Mouse (Mus musculus) ES-E14 (cell line): Measurements from ENCODE around the gene Wdr83. TPM values are rescaled to one million over a fixed set of nuclear protein-coding genes. Genes with fewer than 3 reads are reported as not detected.
A peak's percentile ranks its signal among the peaks of the same experiment; 100 is the strongest.

ENCODE experiments used
- DNase-seq: peaks from one replicate; pipeline ENCODE4 v3.0.0-alpha.2; 2013; ENCODE audit warnings: low read depth, low spot score
- H3K27ac ChIP-seq: 2 replicates; pipeline ENCODE4 v1.5.1; 2012; ENCODE audit warnings: low read depth, mild to moderate bottlenecking, low read length, moderate library complexity, mixed read lengths; ENCODE audit not compliant: poor library complexity, insufficient read depth, severe bottlenecking
- H3K36me3 ChIP-seq: 2 replicates; pipeline ENCODE4 v1.6.1; 2012; ENCODE audit warnings: mild to moderate bottlenecking, low read length, moderate library complexity, mixed read lengths; ENCODE audit not compliant: control insufficient read depth, poor library complexity, insufficient read depth, severe bottlenecking
- H3K4me1 ChIP-seq, 2 experiments: fragments of 150-350 bp in 1 of 2; sonication (generic) in 1 of 2; 2 replicates each; pipeline ENCODE4 v1.6.1; 2012; ENCODE audit warnings: low read length in 2 of 2, mild to moderate bottlenecking in 1 of 2, mixed read lengths in 1 of 2; ENCODE audit not compliant: control insufficient read depth in 2 of 2, insufficient read depth in 2 of 2, poor library complexity in 1 of 2
- H3K4me3 ChIP-seq, 2 experiments: fragments of 150-350 bp in 1 of 2; sonication (generic) in 1 of 2; 2 replicates each; pipeline ENCODE4 v1.5.1; 2012; ENCODE audit warnings: low read length in 2 of 2, low read depth in 1 of 2, mild to moderate bottlenecking in 1 of 2, mixed read lengths in 1 of 2; ENCODE audit not compliant: insufficient read depth in 1 of 2, poor library complexity in 1 of 2, severe bottlenecking in 1 of 2
- H3K9ac ChIP-seq: 2 replicates; pipeline ENCODE4 v1.6.1; 2012; ENCODE audit warnings: low read depth, mild to moderate bottlenecking, low read length, mixed read lengths; ENCODE audit not compliant: poor library complexity, insufficient read depth, severe bottlenecking
- H3K9me3 ChIP-seq: fragments of 150-350 bp; sonication (generic); 2 replicates; pipeline ENCODE4 v1.6.1; 2012; ENCODE audit warnings: low read depth, mild to moderate bottlenecking, low read length; ENCODE audit not compliant: control insufficient read depth, insufficient read depth
- CHD2 ChIP-seq: IDR thresholded peaks from 2 replicates; pipeline ENCODE4 v1.6.1; 2014; ENCODE audit warnings: mild to moderate bottlenecking, low read depth, low read length, inconsistent platforms
- HCFC1 ChIP-seq: IDR thresholded peaks from 2 replicates; pipeline ENCODE4 v1.6.1; 2012; ENCODE audit warnings: low read length, inconsistent platforms, borderline replicate concordance; ENCODE audit not compliant: insufficient read depth
- MAFK ChIP-seq: IDR thresholded peaks from 2 replicates; pipeline ENCODE4 v1.6.1; 2014; ENCODE audit warnings: mild to moderate bottlenecking, low read depth, low read length, inconsistent platforms; ENCODE audit not compliant: insufficient read depth
- ZC3H11A ChIP-seq: IDR thresholded peaks from 2 replicates; pipeline ENCODE4 v1.6.1; 2012; ENCODE audit warnings: low read depth, mild to moderate bottlenecking, inconsistent platforms, low read length, borderline replicate concordance
- ZNF384 ChIP-seq: IDR thresholded peaks from 2 replicates; pipeline ENCODE4 v1.6.1; 2012; ENCODE audit warnings: low read depth, low read length, inconsistent platforms
- in situ Hi-C, 2 experiments: fragments of 600-800 bp; cut with MboI; formaldehyde crosslinking; loops; one replicate each; pipeline ENCODE4 v1.15.1; 2025; ENCODE audit warnings: low sequenced_read_pairs in 2 of 2, inconsistent platforms in 1 of 2; ENCODE audit not compliant: unreplicated experiment in 2 of 2
- total RNA-seq: library from RNA; depleted of rRNA; stranded (reverse); fragments of 300-350 nt; gene quantifications from 2 replicates; pipeline ENCODE4 v1.2.3, GENCODE M21; 2012

The Wdr83 gene
- total RNA-seq, 1 experiment: 26.4 TPM

DNA sequence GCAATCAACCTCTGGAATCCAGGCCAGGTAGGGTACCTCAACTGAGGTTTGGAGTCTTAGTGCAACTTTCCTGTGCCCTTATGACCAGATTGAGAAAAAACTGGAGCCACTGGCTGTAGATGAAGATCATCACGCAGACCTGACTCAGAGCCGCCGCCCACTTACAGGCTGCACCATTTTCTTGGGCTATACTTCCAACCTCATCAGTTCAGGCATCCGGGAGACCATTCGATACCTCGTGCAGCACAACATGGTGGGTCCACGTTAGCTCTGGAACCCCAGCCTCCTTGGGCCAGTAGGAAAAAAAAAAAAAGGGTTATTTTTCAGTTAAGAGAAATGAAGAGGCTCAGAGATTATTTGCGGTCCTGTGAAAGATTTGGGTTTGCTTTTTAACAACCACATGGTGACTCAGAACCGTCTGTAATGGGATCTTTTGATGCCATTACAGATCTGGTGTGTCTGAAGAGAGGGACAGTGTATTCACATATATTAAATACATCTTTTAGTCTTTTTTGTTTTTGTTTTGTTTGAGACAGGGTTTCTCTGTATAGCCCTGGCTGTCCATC lies 8.7 kb downstream of the Wdr83 start:
- no peaks in the 10 kb centered on the region for H3K9me3 ChIP-seq
- no peak for TF ChIP-seq HCFC1
- no peak for TF ChIP-seq ZNF384
- no peak for TF ChIP-seq CHD2
- H3K36me3 ChIP-seq: peaks cover 39% of the 10 kb centered on the region
- peak overlapping the region; percentile 90 for H3K9ac ChIP-seq
- H3K27ac ChIP-seq: peak overlapping the region; percentile 84
- H3K4me3 ChIP-seq: peak overlapping the region; percentile 73 to 96
- H3K4me1 ChIP-seq: peaks cover 0 to 11% of the 10 kb centered on the region in 2 experiments; a peak in 1 of 4 replicates
- no peak for DNase-seq
- in situ Hi-C loops: no loop called here

DNA sequence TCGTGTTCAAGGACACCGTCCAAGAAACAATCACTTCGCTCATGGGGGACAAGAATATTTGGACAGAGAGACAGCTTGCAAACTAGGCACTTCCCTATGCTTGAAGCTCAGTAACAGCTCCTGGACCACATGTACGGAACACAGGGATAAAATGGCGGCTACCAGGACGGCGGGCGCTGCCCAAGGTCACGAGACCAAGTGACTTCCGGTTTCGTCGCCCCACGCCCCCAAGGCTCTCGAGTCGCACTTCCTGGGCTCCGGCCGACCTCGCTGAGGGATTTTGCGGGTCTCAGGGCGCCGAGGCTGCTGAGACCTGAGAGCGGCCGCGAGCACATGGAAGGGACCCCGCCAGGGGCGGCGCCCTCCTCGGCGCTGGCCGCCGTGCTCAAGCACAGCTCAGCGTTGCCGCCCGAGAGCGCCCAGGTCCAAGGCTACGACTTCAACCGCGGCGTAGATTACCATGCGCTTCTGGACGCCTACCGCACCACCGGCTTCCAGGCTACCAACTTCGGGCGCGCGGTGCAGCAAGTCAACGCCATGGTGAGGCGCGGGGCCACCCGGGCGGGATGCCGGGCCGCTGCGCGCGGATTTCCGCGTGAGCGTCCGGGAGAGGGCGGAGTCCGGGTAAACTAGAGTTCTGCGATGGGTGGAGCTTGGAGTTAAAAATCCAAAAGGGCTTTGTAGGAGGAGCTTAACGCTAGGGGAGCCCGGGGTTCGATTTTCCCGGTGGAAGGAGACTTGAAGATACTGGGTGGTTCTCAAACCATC lies 9.4 kb downstream of the Wdr83 start, which contains the start of gene Dhps:
Gene Dhps (plus strand): TSS at position 244 of the 768 bp plus-strand sequence.
- H3K27ac ChIP-seq: peak within 1 kb of the TSS; percentile 86
- peak within 1 kb of the TSS; percentile 90 for H3K9ac ChIP-seq
- H3K4me1 ChIP-seq: peaks cover 0 to 11% of the 10 kb centered on the region in 2 experiments; a peak in 1 of 4 replicates
- peak within 1 kb of the TSS; percentile 73 to 96 for H3K4me3 ChIP-seq
- no peaks in the 10 kb centered on the region for H3K9me3 ChIP-seq
- peak; percentile 87 for DNase-seq
- peaks cover 39% of the 10 kb centered on the region for H3K36me3 ChIP-seq
- in situ Hi-C loops: no loop called here
- TF ChIP-seq MAFK (no peak), HCFC1 (peak; percentile 71; the same call in 1 of the 2 replicates), ZNF384 (peak; percentile 85; the same call in 1 of the 2 replicates), CHD2 (no peak; the same call in 1 of the 2 replicates), ZC3H11A (no peak)

DNA sequence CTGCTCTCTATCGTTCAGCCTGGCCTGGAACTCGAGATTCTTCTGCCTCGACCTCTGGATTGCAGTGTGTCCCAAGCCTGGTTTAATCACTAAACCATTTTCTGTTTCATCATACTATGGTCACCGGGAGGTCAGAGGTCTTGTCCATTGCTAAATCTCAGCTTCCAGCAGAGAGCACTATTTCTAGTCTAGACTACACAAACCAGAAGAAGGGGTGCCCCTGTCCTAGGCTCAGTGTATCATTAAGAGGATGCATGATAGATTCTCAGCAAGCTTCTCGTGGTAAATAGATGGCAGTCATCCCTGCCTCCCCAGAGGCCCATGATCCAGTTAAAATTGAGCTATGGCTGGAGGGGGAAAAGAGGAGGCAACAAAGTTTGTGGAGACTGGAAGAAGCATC lies 10.1 kb downstream of the Wdr83 start:
- Histone ChIP-seq H3K27ac (peak overlapping the region; percentile 86; the same call in 1 of the 2 replicates), H3K36me3 (peaks cover 42% of the 10 kb centered on the region), H3K4me1 (peaks cover 0 to 11% of the 10 kb centered on the region in 2 experiments; a peak in 1 of 4 replicates), H3K9me3 (no peaks in the 10 kb centered on the region), H3K4me3 (peak overlapping the region; percentile 73 to 96), H3K9ac (peak overlapping the region; percentile 90)
- DNase-seq: no peak
- in situ Hi-C loops: no loop called here
- no peak for TF ChIP-seq ZC3H11A
- no peak for TF ChIP-seq HCFC1
- no peak for TF ChIP-seq ZNF384
- no peak for TF ChIP-seq MAFK
- TF ChIP-seq CHD2: no peak

DNA sequence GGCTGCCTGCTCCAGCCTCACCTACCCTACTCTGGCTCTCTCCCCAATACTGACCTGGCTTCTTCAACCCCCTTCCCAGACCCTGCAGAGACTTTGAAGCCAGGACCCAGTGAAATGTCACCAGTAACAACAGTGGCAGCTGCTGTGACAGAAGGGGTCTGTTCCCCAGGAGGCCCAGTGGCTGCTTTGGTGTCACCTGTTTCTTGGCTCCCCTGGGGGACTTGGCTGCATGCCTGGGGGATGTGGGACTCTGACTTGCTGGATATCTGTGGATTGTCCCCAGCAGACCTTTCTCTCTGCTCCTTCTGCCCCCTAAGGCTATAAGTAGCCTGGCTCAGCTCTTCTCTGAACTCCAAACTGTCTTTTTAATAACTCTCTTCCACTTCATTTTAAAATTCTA lies 13.1 kb downstream of the Wdr83 start, which contains the start of gene Gm5741:
Gene Gm5741 (minus strand): TSS at position 1 of the 400 bp plus-strand sequence.
- Histone ChIP-seq H3K4me3 (no peak within 1 kb of the TSS), H3K4me1 (peaks cover 0 to 3% of the 10 kb centered on the region in 2 experiments; a peak in 1 of 4 replicates), H3K36me3 (peaks cover 17% of the 10 kb centered on the region), H3K9ac (no peak within 1 kb of the TSS), H3K27ac (no peak within 1 kb of the TSS), H3K9me3 (no peaks in the 10 kb centered on the region)
- in situ Hi-C loops: no loop called here
- no peak for DNase-seq
- TF ChIP-seq ZC3H11A: no peak
- TF ChIP-seq HCFC1: no peak
- TF ChIP-seq CHD2: no peak
- no peak for TF ChIP-seq ZNF384
- no peak for TF ChIP-seq MAFK
